Mouse (Mus musculus): ENCODE measurements around the gene Abhd12b. TPM values are rescaled to one million over a fixed set of nuclear protein-coding genes. Genes with fewer than 3 reads are reported as not detected.

Abhd12b gene
- polyA plus RNA-seq, 1 experiment = 0.34 TPM

DNA sequence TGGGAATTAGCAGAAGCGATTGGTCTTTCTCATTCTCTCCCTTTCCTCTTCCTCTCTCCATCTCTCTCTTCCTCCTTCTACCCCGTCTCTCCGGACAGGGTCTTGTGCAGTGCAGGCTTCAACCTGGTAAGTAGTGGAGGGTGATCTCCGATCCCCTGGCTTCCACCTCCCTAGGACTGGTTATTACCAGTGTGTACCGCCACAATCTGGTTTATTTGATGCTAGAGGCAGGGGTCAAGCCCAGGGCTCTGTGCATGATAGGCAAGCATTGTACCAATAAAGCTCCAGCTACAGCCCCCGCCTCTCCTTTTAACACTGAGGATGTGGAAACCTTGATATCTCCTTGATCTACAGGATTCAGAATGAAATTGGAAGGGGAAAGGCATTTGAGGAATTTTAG is 59.7 kb downstream of the Abhd12b start:
- no peak for DNase-seq (ENCODE audit: low read depth)
- TF ChIP-seq CTCF (IDR thresholded peaks at IDR 0.05; ENCODE audit: borderline replicate concordance, extremely low read depth, insufficient read depth, insufficient read length) = no peak
- no peak for TF ChIP-seq POLR2A (IDR thresholded peaks at IDR 0.05; ENCODE audit: borderline replicate concordance, extremely low read depth, insufficient read depth, insufficient read length, poor library complexity, severe bottlenecking)

DNA sequence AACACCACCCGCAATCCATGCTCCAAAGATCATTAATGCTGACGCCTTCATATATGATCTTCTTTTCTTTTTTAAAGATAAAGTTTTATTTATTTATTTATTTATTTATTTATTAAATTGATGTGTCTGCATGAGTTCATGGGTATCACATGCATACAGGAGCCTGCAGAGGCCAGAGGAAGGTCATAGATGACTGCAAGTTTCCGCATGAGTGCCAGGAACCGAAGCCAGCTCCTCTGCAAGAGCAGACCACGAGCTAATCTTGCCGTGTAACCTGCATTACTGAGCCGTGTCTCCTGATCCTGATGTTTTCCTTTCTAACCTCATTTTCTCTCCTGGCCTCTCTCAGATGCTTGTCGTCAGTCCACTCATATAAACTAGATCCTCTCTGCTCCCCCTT is 60.3 kb downstream of the Abhd12b start:
- TF ChIP-seq POLR2A (IDR thresholded peaks at IDR 0.05; ENCODE audit: borderline replicate concordance, extremely low read depth, insufficient read depth, insufficient read length, poor library complexity, severe bottlenecking) = no peak
- no peak for TF ChIP-seq CTCF (IDR thresholded peaks at IDR 0.05; ENCODE audit: borderline replicate concordance, extremely low read depth, insufficient read depth, insufficient read length)
- DNase-seq (ENCODE audit: low read depth) = no peak

DNA sequence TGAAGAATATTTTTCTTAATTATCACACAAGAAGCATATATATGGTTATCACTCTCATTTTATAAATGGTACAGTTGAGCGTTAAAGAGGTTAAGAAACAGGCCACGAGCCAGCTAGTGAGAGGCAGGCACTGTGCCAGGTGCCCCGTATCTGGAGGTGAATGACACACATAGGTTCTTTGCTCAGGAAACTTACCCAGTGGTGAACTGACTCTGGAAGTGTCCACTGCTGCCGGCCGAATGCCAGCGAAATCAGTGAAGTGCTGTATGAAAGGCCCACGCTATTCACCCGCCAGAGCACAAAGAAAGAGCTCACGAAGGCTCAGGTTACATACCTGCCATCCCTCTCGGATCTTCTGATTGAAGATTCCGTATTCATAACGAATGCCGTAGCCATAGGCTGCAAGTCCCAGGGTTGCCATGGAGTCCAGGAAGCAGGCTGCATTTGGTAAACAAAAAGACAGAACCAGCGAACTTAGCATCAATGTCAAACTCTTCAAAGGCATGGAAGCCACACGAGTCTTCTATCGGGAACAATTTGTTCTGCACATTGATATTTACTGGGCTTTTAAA is 62.4 kb downstream of the Abhd12b start:
- peak; percentile 62 for DNase-seq (ENCODE audit: low read depth)
- TF ChIP-seq CTCF (IDR thresholded peaks at IDR 0.05; ENCODE audit: borderline replicate concordance, extremely low read depth, insufficient read depth, insufficient read length) (no peak), POLR2A (IDR thresholded peaks at IDR 0.05; ENCODE audit: borderline replicate concordance, extremely low read depth, insufficient read depth, insufficient read length, poor library complexity, severe bottlenecking) (no peak)

DNA sequence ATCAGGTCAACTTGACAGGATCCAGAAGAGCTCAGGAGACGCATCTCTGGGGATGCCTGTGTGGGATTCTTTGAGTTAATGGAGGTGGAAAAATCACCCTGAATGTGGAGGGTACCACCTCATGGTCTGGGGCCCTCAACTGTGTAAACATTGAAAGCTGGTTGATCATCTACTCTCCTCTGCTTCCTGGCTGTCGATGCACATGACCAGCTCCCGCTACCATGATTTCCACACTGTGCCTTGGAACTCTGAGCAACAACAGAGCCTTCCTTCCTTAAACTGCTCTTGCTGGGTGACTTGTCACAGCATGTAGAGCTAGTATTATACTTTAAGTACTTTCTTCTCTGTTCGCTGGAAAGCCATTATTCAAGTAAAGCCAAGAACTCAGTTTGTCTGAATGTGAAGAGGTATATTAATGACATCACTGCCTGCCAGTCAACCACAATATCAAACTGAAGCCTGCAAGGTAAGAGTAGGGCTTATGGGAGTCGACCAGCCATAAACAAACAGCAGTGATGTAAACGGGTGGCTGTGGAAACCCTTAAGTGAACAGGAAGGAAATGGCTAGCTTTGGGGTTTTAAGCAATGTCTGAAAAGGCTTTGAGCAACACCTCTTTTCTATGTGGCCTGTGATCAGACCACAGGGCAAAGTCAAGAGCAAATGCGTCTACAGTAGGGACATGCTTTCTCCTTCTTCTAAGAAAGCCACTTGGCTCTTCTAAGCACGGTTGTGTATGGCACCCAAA is 65.0 kb downstream of the Abhd12b start:
- TF ChIP-seq POLR2A (IDR thresholded peaks at IDR 0.05; ENCODE audit: borderline replicate concordance, extremely low read depth, insufficient read depth, insufficient read length, poor library complexity, severe bottlenecking) = no peak
- no peak for TF ChIP-seq CTCF (IDR thresholded peaks at IDR 0.05; ENCODE audit: borderline replicate concordance, extremely low read depth, insufficient read depth, insufficient read length)
- DNase-seq (ENCODE audit: low read depth) = no peak

DNA sequence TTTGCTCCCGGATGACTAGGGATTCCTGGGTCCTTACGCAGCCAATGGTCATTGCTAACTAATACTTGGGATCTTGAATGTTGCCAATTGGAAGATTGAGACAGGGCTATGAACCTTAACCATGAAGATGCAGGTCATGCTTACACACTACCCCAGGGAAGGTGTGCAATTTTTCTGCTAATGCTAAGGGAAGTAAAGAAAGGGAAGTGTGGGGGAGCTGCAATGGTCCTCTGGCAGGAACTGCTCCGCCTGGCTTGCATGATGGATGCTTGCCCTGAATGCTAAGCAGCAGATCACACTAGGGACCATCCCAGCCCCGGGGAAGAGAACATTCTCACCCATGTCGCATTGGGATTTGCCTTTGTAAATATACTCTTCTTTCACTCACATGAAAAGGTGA is 67.5 kb downstream of the Abhd12b start:
- DNase-seq (ENCODE audit: low read depth) = no peak
- TF ChIP-seq CTCF (IDR thresholded peaks at IDR 0.05; ENCODE audit: borderline replicate concordance, extremely low read depth, insufficient read depth, insufficient read length) = no peak
- TF ChIP-seq POLR2A (IDR thresholded peaks at IDR 0.05; ENCODE audit: borderline replicate concordance, extremely low read depth, insufficient read depth, insufficient read length, poor library complexity, severe bottlenecking) = no peak

DNA sequence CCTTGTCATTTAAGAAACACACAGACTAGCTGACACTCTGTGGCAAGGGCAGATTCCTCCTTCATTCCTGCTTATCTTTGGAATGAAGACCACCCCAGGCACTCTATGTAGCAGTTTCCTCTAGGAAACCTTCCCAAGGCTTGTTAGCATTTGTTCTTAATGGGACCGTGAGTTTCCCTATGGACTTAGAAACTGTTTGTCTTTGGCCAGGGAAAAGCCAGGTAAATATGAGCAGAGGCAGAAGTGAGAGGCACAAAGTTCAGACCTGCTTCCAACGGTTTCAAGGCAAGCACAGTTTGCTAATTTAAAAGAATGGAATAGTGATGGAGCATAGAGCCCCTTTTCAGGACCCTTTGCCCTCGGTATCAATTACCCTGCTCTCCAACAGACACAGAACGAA is 69.4 kb downstream of the Abhd12b start:
- DNase-seq (ENCODE audit: low read depth) = no peak
- TF ChIP-seq CTCF (IDR thresholded peaks at IDR 0.05; ENCODE audit: borderline replicate concordance, extremely low read depth, insufficient read depth, insufficient read length) (no peak), POLR2A (IDR thresholded peaks at IDR 0.05; ENCODE audit: borderline replicate concordance, extremely low read depth, insufficient read depth, insufficient read length, poor library complexity, severe bottlenecking) (no peak)

DNA sequence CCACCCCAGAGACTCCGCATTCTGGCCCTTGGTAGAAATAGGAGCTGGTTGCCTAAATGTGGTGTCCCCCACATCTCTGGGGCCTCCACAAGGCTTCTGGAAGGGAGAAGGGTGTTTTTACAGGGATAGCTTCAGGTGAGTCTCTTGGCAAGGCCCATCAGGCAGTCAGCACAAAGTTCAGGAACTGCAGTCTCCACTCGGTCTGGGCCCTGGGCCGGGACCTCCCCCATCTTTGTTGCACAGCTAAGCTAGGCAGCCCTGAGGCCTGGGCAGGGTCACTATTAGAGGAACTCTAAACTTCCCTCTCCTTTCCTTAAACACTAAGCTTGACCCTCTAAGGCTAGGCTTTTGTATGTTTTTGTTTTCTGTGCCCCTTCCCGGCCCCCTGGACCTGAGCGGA is 72.7 kb downstream of the Abhd12b start:
- no peak for DNase-seq (ENCODE audit: low read depth)
- TF ChIP-seq POLR2A (IDR thresholded peaks at IDR 0.05; ENCODE audit: borderline replicate concordance, extremely low read depth, insufficient read depth, insufficient read length, poor library complexity, severe bottlenecking) = no peak
- no peak for TF ChIP-seq CTCF (IDR thresholded peaks at IDR 0.05; ENCODE audit: borderline replicate concordance, extremely low read depth, insufficient read depth, insufficient read length)

DNA sequence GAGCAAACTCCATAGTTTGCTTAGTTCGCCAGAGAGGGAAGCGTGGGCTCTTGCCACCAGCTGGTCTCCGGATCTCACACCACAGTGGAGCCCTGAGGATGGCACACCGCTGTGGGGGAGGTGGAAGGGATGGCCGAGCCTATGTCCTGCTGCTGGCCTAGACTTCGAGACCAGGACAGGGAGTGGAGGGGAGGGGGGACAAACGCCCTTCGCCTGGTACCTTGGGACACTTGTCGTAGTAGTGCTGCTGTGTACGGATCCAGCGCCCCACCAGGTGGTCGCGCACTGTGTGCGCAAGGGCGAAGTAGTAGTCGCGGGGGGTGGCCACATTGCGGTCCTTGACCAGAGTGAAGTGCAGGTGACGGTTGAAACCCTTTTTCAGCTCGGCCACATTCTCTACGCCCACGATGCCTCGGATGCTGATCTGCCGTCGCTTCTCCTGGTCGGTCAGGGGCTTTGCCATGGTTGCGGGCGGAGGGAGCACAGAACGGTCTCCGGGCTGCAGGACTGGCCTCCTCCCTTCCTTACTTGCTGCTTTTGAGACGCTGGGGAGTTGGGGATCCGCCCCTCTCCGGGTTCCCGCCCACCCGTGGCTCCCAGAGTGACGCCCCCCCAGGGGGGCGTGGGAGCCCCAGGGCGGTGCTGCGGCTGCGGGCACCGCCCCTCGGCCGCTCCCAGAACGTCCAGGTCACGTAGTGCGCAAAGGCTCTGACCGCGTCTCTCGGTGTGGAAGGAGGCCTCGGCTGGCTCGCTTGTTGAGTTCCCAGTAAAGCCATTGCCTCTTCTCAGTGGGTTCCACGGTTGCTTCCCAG is 73.4 kb downstream of the Abhd12b start:
- peak; percentile 51 for DNase-seq (ENCODE audit: low read depth)
- TF ChIP-seq POLR2A (IDR thresholded peaks at IDR 0.05; ENCODE audit: borderline replicate concordance, extremely low read depth, insufficient read depth, insufficient read length, poor library complexity, severe bottlenecking) (no peak), CTCF (IDR thresholded peaks at IDR 0.05; ENCODE audit: borderline replicate concordance, extremely low read depth, insufficient read depth, insufficient read length) (peak; percentile 15; the same call in 1 of the 2 replicates)

DNA sequence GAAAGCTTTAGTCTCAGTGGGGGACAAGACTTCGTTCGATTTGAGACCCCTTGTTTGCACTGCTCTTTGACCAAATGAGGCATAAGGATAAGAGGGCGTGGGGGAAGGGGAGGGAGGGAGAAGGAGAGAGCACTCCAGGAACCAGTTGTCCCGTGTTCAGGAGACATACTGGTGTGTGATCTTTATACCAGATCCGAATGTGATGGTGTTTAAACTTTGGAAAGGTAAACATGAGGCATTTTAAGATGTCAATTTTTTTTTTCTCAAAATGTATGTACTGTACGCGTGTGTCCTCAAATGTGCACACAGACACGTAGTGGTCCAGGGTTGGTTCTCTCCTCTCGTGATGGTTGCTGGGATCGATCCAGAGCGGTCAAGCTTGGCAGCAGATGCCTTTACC is 74.2 kb downstream of the Abhd12b start:
- no peak for DNase-seq (ENCODE audit: low read depth)
- no peak for TF ChIP-seq CTCF (IDR thresholded peaks at IDR 0.05; ENCODE audit: borderline replicate concordance, extremely low read depth, insufficient read depth, insufficient read length)
- no peak for TF ChIP-seq POLR2A (IDR thresholded peaks at IDR 0.05; ENCODE audit: borderline replicate concordance, extremely low read depth, insufficient read depth, insufficient read length, poor library complexity, severe bottlenecking)

DNA sequence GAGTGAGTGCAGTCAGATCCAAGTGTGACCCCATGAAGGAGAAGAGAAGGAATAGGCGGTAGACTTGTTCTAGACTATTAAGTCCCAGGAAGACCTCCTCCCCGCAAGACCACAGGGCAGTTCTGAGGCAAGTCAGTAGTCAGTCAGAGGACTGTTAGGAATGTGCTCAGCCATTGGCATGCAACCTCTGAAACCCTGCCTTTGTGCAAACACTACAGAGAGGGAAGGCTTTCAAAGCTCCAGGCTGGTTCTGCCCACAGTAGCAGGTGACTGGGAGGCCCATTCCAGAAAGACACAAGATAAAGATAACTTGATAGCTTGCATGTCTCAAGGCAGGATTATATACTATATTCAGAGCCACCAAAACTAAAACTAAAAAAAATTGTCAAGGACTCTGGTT is 77.4 kb downstream of the Abhd12b start, which contains the start of gene Pygl:
Gene Pygl (minus strand): TSS at position 195 of the 400 bp plus-strand sequence.
- TF ChIP-seq CTCF (IDR thresholded peaks at IDR 0.05; ENCODE audit: borderline replicate concordance, extremely low read depth, insufficient read depth, insufficient read length) = no peak
- TF ChIP-seq POLR2A (IDR thresholded peaks at IDR 0.05; ENCODE audit: borderline replicate concordance, extremely low read depth, insufficient read depth, insufficient read length, poor library complexity, severe bottlenecking) = no peak
- DNase-seq (ENCODE audit: low read depth) = no peak

DNA sequence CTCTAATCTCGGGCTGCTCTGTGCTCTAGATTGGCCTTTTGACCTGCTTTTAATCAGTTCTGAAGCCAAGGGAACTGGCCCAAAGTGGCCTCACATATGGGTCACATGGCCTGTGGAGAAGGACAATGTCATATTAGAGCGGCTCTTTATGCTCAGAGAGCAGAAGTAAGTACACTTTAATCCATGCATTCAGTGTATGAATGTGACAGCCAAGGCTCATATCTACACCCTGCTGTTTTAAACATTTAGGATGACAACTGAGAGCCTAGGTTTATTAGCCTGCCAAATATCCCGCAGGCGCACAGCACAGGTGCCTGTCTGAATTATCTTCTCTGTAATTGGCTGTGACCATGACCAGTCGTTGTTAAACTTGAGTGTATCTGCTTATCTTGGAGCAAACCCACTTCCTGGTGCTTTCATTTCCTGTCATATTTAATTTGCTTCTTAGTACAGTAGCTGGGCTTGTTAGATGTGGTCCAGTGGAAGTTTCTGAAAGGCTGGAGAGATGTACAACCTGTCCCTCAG is 78.1 kb downstream of the Abhd12b start:
- TF ChIP-seq CTCF (IDR thresholded peaks at IDR 0.05; ENCODE audit: borderline replicate concordance, extremely low read depth, insufficient read depth, insufficient read length) (no peak), POLR2A (IDR thresholded peaks at IDR 0.05; ENCODE audit: borderline replicate concordance, extremely low read depth, insufficient read depth, insufficient read length, poor library complexity, severe bottlenecking) (no peak)
- peak; percentile 42 for DNase-seq (ENCODE audit: low read depth)

Other genes starting within 250 kb of the Abhd12b start
- 29.6 and 33.4 TPM in 2 replicates for gene Sav1, start 167.1 kb upstream of the Abhd12b start, polyA plus RNA-seq (2012; rRNA removed)
- gene Nin, start 40.4 kb upstream of the Abhd12b start, polyA plus RNA-seq (2012; rRNA removed) = 23.8 and 29.7 TPM in 2 replicates
- gene Pygl, start 77.3 kb downstream of the Abhd12b start, polyA plus RNA-seq (2012; rRNA removed) = 5.0 and 6.6 TPM in 2 replicates
- 57.3 and 85.7 TPM in 2 replicates for gene Trim9, start 193.5 kb downstream of the Abhd12b start, polyA plus RNA-seq (2012; rRNA removed)